Mouse (Mus musculus): ENCODE results near the gene Troap.

DNA sequence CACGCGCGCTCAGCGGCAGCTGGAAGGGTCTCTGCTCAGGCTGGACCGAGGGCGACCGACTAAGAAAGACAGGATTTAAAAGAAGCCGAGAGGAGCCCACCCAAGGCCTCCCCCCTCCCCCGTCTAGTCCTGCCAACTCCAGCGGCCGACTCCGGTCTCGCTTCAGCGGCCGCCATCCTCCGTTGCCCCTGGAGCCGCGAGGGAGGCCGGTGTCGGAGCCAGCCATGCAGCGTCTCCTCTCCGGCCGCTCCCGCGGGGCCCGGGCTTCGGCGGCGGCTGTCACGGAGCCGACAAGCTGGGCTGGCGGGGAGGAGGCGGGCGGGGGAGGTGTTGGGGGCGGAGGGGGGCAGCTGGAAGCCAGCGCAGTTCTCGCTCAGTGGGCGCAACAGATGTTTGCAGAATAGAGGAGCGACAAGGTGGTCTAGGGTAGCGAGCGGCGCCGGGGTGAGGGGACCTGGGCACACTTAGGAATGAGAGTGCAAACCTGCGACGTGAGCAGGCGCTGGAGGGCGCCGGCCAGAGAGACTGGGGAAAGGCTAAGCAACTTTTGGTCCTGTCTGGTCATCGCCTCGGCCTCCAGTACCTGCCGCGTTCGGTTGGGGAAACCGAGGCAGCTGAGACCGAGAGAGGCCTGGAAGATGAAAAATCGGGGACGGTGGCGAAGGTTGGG lies 22.6 kb downstream of the Troap start:
- TF ChIP-seq CTCF (IDR thresholded peaks at IDR 0.05; ENCODE audit: control insufficient read depth, insufficient read depth, insufficient replicate concordance, low read depth, low read length) (no peak), POLR2A (IDR thresholded peaks at IDR 0.05; ENCODE audit: control insufficient read depth, low read depth, low read length) (no peak)

Data from testis, adult 2 months (tissue).